Mouse (Mus musculus): ENCODE data around the gene Prkd1. TPM values are rescaled to one million over a fixed set of nuclear protein-coding genes. Genes with fewer than 3 reads are reported as not detected.

Gene Prkd1
- polyA plus RNA-seq, 1 experiment from 2014 or later: 1.5 TPM

GRCm38 (mm10) chr12:50295549-50295948 lies 353.3 kb downstream of the Prkd1 start:
- no peaks in the 10 kb centered on the region for H3K9me3 ChIP-seq (ENCODE audit: control insufficient read depth)
- H3K4me3 ChIP-seq (ENCODE audit: low read depth, low read length): no peak overlapping the region
- no peak overlapping the region for H3K9ac ChIP-seq (ENCODE audit: low read depth, low read length)
- no peak for TF ChIP-seq CTCF (IDR thresholded peaks at IDR 0.05; ENCODE audit: low read depth)
- 61% methylated on average over 2 of the region's 2 CpGs for WGBS
- no peaks in the 10 kb centered on the region for H3K4me1 ChIP-seq (replicated peaks; ENCODE audit: control insufficient read depth, insufficient read depth, low read length)
- H3K4me2 ChIP-seq (replicated peaks; ENCODE audit: low read depth): no peak overlapping the region
- H3K27me3 ChIP-seq (replicated peaks; ENCODE audit: control insufficient read depth, insufficient read depth, low read length): no peaks in the 10 kb centered on the region
- ATAC-seq: no peak
- H3K36me3 ChIP-seq (ENCODE audit: control insufficient read depth, insufficient read depth): no peaks in the 10 kb centered on the region
- no peak overlapping the region for H3K27ac ChIP-seq (ENCODE audit: low read depth, low read length)

DNA sequence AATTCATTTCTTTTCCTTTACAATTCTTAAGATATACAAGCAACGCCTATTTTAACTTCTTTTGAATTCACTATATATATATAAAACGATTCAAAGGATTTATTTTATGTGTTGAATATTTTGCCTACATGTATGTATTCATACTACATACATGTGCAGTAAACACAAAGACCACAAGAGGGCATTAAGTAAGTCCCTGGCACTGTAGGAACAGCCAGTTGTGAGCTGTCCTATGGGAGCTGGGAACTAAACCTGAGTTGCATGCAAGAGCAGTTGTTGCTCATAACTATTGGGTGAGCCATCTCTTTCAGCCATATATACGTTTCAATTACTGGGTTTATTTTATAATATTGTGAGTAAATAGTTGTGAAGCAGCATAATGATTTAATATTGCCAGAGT lies 356.1 kb downstream of the Prkd1 start:
- Histone ChIP-seq H3K9me3 (ENCODE audit: control insufficient read depth) (no peaks in the 10 kb centered on the region), H3K27ac (ENCODE audit: low read depth, low read length) (no peak overlapping the region)

More for the DNA sequence above, 356.1 kb downstream of the Prkd1 start:
- no peaks in the 10 kb centered on the region for H3K36me3 ChIP-seq (ENCODE audit: control insufficient read depth, insufficient read depth)
- peak; percentile 56 for TF ChIP-seq CTCF (IDR thresholded peaks at IDR 0.05; ENCODE audit: low read depth)
- no peaks in the 10 kb centered on the region for H3K27me3 ChIP-seq (replicated peaks; ENCODE audit: control insufficient read depth, insufficient read depth, low read length)
- no peak overlapping the region for H3K9ac ChIP-seq (ENCODE audit: low read depth, low read length)
- WGBS: 71% methylated on average over 3 of the region's 3 CpGs
- no peak overlapping the region for H3K4me2 ChIP-seq (replicated peaks; ENCODE audit: low read depth)
- no peak overlapping the region for H3K4me3 ChIP-seq (ENCODE audit: low read depth, low read length)
- no peak for ATAC-seq
- H3K4me1 ChIP-seq (replicated peaks; ENCODE audit: control insufficient read depth, insufficient read depth, low read length): no peaks in the 10 kb centered on the region
